Mouse (Mus musculus) embryonic fibroblast, embryonic 13.5 days (primary cell): ENCODE measurements around the gene Samd4b.
"Not testable (repeated sequence)": the region's sequence is repeated elsewhere in the genome, so short reads cannot be mapped to it uniquely, and the experiment has no call there.

Experiments used
- CTCF ChIP-seq: IDR thresholded peaks from 2 replicates; pipeline ENCODE4 v1.5.1; 2011; ENCODE audit warnings: mild to moderate bottlenecking, control low read depth, low read length, moderate library complexity, borderline replicate concordance; ENCODE audit not compliant: insufficient read depth
- POLR2A ChIP-seq: IDR thresholded peaks from 2 replicates; pipeline ENCODE4 v1.6.1; 2011; ENCODE audit warnings: low read depth, mild to moderate bottlenecking, control low read depth, low read length, moderate library complexity

DNA sequence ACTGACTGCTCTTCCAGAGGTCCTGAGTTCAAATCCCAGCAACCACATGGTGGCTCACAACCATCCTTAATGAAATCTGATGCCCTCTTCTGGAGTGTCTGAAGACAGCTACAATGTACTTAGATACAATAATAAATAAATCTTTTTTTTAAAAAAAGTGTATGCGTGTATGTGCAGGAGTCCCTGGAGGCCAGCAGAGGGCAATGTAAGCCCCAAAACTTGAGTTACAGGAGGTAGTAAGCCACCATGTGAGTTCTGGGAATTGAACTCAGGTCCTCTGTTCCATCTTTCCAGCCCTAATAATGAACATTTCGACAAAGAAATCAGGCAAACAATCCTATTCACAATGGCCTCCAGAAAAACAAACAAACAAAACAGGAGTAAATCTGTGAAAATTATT is 5.8 kb upstream of the Samd4b start:
- TF ChIP-seq CTCF, POLR2A: not testable (repeated sequence)
